Mouse (Mus musculus) granulocyte monocyte progenitor cell, adult 5-6 weeks (primary cell): ENCODE measurements at regions not wholly inside any gene's neighbourhood (a gene's known extent, or its start where the extent isn't known, plus 50 kb on each side); places are given as distances from the start of the nearest gene placed in this dataset.

Source experiments
- ATAC-seq: replicated peaks from 2 replicates; pipeline ENCODE4 v1.8.0; 2016; ENCODE audit warnings: mild to moderate bottlenecking, moderate TSS enrichment, inconsistent platforms; ENCODE audit not compliant: poor library complexity, severe bottlenecking

DNA sequence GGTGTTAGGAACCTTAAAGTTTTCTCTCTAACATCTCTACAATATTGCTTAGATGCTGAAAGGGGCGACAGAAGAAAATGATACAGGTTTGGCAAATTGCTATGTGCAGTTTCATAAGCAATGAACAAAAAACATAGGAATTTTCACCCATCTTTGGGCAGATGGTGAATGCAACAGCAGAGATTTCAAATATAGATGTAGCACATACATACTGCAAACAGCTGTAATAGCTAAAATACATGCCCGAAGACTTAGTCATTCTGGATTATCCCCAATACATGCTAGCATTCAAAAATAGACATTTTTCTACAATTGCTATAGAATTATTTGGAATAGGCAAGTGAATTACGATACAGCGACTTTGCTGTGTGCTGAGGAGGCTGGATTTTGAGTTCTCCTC lies 544.1 kb downstream of the D3Ertd751e start:
- no peak for ATAC-seq

DNA sequence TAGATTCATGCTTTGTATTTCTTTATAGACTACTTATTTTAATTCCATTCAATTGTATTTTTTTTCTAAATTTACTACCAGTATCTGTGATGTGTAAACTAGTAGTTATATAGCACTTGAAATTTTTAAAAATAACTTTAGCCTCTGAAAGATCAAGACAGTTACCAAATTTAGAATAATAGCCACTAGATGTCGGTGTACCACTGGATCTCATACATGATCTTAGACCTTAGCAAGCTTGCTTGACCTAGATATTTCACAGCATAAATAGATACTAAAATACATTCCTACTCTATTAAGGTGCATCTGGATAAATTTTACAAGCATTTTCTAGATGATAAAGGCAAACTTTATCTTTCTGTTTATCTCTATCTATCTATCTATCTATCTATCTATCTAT lies 570.0 kb downstream of the D3Ertd751e start:
- ATAC-seq, result no peak

DNA sequence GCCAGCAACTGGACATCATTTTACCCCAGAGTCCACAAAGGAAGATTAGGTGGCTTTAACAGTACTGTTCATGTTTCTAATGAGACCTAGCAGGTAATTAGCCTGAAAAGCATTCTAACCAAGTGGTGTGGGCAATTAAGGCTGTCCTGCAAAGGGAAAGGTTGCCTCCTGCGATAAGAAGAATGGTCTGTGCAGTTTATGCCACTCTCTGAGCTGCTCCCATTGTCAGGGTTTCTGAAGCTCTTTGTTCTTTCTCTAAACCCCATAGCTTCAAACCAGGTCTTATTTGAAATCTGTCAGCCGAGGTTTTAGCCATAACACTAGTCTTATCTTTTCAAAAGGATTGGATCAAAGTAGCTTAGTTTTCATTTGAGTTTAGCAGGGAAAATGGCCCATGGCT lies 585.3 kb downstream of the D3Ertd751e start:
- no peak for ATAC-seq

DNA sequence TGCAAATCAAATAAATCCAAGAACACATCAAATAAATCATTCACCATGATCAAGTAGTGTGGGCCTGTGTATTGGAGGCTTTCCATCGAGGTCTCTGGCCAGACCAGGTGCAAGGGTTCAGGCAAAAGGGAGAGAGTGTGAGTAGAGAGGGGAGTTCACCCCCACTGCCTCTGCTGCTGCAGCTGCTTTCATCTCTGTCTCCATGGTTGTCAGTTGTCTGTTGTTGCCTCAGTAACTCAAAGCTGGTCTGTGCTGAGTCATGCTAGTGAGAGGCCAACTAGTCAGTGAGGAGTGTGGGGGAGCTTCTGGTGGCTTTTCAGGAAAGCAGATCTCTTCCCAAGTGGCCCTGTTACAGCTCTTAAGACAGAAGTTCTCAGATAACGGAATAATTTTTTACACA lies 600.4 kb downstream of the D3Ertd751e start:
- no peak for ATAC-seq

DNA sequence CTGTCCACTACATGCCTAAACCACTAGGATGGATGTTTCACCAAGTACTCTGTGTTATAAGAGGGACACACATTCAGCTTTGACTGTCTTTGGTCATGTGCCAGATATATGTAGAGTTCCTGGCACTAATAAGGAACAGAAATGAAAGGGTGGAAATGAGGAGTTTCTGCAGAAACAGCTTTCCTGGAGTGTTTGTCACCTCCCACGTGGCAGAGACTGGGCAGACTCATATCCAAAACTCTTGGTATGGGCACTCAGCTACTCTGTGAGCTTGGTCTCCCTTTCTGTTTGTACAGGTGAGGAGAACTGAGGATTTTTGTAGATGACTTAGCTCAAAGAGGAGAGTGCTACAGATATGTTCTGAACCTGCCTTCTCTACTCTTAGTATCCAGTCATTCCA lies 634.4 kb downstream of the D3Ertd751e start:
- no peak for ATAC-seq

DNA sequence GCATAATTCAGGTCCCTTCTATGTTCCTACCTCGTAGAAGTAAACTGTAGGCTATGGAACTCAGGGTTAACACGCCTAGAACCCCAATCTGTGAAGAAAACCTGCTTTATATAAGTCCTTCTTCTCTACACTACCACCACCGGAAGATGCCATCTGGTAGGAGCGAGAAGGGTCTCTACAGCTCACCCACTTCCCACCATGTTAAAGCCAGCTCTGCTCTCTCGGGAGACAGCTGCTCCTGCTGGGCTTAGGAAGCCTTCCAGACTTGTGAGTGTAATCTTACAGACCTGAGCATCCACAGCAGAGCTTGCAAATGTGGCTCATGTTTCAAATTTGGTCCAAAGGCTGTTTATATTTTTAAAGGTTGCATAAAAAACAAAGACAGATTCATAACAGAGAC lies 639.7 kb downstream of the D3Ertd751e start:
- ATAC-seq, result no peak

DNA sequence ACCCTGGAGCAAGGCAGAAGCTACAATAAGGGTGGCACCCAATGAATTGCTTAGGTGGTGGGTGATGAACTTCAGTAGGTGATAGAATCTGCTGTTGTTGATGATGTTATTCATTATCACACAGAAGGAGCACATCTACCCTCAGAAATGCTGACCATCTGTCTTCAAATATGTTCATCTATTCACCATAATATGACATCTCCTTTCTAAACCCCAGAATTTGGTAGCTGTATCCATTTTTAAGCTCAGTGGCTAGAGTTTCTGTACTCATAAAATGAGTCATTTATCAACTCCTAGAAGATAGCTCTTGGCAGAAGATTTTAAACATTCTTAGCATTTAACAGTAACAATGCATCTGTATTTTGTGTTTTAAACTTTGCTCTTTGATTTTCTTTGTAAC lies 660.3 kb downstream of the D3Ertd751e start:
- ATAC-seq, result no peak

DNA sequence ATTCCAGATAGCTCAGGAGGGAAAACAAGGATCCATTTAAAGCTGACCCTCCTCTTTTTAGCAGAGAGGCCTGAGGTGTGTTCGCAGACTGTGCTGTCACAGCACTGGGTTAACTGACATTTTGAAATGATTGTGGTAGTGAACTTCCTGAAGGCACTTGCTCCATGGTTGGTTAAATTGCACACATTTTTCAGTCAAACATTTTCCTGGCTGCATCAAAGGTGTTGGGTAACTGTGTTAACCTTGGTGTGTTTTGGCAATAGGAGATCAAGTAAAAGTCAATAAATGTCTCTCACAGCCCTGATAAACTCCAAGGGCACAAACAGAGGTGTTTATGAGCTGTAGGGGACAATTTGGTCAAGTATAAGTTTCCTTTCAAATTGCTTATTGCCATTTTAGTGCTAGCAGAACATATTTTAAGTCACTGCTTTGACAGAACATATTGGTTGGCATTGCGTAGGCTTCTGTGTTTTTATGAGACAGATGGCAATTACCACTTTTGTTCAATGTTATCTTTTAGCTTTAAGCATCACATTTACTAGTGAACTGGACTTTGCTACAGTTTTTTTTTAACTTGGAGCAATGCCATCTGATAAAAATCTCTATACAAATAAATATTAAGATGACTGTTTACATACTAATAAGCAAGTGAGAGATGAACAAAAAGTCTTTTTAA lies 666.7 kb downstream of the D3Ertd751e start:
- no peak for ATAC-seq

DNA sequence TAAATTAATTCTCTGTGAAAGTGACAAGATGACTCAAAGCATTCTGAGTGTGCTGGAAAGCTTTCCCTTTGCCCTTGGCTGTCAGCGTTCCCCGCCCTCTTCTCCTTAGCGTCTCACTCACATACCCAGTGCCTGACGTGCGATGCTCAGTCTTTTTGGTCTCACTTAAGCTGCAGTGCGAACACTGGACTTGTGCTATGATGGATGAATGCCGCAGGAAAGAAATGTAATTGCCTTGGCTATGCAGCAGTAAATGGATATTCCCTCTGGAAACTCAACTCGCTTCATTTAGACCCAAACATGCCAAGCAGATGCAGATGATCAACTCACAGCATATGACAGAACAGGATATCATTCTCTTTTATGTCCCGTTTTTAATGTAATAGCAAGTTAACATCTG lies 685.0 kb downstream of the D3Ertd751e start:
- ATAC-seq, result no peak

DNA sequence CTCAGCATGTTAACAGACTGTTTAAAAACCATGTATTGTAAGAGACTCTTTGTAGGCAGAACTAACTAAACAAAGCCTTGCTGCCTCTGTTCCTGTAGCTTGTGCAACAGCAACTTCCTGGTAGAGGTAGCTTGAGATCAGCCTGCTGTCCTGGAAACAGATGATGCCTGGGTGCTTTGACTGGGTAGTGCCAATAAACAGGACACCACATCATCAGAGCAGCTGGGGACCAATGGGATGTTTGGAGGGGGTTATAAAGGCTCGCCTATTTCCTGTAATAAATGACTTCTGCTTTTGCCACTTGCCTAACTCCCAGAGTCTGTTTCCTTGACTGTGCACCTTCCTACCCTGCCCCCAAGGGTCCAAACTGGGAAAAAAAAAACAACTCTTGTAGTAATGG lies 707.2 kb downstream of the D3Ertd751e start:
- ATAC-seq, result peak; percentile 96

DNA sequence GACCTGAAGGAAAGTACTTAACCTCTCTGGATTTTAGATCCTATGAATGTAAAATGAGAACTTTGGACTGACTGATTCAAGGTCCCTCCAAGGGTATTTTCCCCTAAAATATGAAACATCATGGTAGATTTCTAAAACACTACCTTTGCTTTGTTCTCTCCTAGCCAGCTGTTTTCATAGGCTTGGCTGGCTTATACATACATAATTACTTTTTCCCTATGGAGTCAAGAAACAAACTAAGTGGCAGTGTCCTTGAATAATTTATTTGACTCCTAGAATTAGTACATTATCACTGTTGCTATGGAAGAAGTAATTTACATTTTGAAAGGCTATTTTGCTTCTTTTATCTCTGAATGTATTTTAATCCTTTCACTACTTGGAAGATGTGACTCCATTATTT lies 721.9 kb downstream of the D3Ertd751e start:
- no peak for ATAC-seq

DNA sequence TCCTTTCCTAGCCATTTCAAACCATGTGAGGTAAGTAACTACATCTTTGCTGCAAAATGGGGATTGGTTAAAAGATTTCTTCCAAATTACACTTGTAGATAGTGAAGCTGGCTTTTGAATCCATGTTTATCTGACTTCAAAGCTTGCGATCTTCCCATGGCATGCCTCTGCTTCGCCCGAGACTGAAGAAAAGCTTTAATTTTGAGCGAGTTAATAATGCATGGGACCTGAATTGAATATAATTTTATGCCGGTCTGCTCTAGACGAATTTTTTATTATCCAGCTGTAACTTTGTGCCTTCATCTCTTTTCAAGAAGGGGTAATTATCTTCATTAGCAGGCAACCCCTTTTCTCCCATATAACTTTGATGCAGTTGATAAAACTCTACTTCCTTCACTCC lies 724.7 kb downstream of the D3Ertd751e start:
- ATAC-seq, result no peak

DNA sequence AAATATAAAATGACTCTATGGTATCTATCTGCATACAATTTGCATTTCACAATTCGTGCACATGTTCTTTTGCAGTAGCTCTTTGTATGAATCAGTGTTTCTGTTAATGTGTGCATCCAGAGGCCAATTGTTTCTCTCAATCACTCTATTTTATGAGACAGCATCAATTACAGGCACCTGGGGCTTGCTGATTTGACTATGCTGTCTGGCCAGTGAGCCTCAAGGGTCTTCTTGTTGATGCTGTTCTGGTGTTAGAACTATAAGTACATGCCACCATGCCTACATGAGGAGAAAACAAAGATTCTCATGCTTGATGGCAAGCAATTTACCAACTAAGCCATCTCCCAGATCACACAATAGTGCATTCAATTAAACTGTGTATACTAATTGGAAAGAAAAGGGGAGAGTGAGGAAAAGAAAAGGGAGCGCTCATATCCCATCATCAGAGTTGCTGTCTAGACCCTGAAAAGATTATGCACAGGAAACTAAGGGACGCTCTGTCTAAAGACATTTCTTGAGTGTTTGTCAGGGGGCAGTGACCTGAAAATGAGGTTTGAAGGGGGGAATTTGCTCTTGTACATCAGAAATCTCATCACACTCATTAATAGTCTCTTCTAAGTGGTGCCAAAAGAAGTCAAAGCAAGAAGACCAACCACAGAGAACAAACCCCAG lies 772.6 kb downstream of the D3Ertd751e start:
- no peak for ATAC-seq

DNA sequence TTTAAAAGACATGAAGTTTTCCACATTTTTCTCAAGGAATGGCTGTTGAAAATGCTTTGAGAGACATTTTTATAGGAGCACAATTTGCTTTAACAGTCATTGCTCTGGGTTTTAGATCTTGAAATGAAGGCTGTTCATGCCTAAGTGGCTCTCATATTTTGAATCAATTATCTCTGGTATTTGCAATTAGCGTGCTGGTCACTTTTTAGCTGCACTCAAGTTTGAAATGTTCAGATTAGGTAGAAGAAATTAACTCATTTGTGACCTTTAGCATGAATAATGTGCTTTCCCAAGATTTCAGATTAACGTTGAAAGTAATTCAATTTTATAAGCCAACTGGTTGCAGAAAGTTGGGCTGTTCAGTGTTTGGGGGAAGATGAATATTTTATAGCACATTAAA lies 773.9 kb downstream of the D3Ertd751e start:
- no peak for ATAC-seq

DNA sequence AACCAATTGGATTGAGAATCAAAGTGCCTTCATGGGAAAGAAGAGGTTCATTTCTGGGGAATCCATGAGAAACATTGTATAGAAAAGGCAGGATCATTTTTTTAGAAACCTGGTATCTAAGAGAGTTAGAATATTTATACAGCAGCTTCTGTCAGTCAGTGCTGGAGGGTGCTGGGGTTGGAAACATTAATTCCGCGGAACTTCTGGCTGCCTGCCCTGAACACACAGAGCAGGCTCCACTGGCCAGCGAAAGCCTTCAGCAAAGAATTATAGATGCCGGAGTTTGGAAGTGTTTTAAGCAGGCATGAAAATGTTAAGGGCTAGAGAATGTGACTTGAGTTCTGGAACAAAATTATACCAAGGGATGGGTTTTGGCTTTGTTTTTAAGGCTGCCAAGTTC lies 789.0 kb downstream of the D3Ertd751e start:
- ATAC-seq, result no peak

DNA sequence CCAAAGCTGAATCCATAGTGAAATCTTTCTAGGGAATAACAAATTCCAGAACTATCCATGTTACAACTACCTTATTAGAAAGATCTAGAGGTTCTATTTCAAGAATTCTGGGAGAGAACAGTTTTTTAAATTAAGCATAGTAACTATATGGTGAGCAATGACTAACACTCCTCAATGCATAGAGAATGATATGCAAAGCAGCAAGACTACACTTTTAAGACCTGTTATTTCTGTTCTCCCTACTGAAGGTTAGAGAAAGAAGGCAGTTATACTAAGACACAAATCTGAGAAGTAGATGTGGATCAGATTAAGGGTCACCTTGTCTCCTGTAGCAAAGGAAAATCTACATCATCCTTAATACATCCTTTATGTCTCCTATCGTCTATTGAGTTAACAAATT lies 824.3 kb downstream of the D3Ertd751e start:
- ATAC-seq, result no peak

DNA sequence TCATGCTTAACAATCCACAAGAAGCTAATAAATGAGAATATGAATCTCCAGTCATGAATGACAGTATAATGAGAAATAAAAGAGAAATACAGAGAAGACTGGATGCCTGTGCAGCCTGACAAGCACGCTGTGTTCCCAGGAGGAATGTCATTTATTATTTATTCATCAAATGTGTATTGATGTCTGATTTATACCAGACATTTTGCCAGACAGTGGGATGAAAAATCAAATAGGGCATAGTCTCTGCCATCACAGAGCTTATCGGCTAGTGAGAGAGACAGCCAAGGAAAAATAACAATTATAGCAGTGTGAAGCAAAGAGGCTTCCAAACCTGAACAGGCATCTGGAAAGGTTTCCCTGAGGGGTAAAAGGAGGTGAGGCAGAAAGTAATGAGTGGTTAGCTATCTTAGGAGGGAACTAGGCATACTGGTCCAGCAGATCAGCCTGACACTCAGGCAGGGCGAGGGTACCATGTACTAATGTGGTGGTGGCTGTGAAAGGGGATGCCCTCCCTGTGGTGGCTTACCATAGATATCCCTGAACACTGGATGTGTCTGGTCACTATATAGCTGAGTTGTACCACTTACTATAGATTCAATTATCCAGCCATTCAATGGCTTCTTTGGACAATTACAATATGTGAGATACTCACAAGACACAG lies 828.1 kb downstream of the D3Ertd751e start:
- ATAC-seq, result no peak

DNA sequence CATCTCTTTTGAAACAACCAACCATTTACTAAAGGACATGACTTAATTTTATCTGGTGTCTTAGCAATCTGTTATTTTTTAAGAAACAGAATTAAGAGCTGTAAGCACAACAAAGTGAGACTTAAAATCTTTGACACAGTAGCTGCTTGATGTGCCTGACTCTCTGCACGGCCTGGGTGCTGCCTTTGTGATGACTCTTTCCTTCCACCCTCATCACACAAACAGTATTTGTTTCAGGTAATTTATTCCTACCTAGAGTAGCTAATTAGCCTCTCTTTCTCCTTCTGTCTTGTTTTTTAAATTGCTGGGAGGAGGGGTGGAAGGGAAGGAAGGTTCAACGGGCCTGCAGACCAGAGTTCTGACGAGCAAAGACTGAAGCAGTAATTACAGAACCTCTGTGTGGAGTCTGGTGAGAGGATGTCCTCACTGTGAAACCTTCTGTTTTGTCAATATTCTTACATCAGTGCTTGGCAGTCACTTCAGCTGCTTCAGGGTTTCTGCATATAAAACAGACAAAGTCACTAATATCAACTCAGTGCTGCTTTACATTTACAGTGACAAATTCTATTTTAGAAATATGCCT lies 829.6 kb downstream of the D3Ertd751e start:
- ATAC-seq, result no peak

DNA sequence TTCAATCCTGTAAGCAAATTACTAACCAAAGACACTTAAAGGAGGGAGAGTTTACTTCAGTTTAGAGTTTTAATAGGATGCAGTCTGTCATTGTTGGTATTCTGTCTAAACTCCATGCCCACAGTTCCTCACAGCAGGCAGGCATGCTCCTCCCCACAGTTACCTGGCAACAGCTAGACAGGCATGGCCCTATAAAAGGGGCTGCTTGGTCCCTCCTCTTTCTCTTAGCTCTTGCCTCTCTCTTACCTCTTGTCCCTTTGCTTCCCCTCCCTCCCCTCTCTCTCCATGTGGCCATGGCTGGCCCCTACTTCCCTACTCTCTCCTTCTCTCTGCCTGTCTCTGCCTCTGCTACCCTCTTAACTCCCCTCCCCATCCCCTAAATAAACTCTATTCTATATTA lies 830.7 kb downstream of the D3Ertd751e start:
- no peak for ATAC-seq

DNA sequence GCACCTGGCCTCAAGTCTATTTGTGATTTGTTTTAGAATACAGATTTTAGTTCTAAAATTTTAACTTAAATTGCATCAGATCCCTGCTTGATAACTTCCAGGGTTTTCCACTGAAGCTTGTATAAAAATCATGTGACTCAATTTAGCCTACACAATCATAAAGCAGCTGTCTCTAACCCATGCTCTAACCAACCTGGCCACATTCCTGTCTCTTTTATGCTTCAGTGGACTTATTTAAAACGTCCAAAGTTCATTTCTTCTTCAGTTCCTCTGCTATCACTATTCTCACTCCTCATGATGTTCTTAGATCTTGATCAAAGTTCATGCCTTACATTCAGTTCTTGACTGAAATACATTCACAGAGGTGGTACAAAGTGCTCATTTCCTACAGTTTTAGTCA lies 839.9 kb downstream of the D3Ertd751e start:
- no peak for ATAC-seq

DNA sequence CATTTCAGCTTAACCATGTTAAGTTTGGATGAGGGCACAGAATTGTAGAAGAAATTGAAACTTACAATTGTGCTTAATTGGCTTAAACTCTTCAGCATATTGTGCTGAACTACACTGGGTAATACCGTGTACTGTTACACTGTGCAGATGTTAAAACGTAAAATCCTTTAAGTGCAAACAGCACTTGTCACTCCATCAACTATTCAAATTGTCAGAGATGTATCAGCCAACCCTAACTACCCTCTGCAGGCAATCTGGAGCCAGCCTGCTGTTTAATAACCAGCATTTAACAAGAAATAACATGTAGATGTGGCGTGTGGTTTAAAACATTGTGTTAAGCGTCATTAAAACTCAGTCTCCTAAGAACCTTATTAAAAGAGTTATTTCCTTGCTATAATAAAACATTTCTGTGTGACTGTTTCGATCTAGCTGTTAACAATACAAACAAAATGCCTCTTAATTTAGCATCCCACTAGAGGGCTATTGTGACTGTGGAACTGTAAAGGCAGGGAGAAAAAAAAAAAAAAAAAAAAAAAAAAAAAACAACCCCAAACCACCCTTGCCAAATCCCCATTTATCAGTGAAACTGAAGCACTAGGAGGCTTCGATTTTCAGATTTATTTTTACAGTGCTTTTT lies 845.0 kb downstream of the D3Ertd751e start:
- no peak for ATAC-seq
